Mouse (Mus musculus) testis, postnatal 10 days (tissue): ENCODE measurements around the gene Six4.
"Not testable (repeated sequence)": the region's sequence is repeated elsewhere in the genome, so short reads cannot be mapped to it uniquely, and the experiment has no call there.

ENCODE experiments used
- DNase-seq: peaks from one replicate; pipeline ENCODE4 v3.0.0; 2021; ENCODE audit warnings: low spot score

The Six4 gene

GRCm38 (mm10) chr12:73113196-73113595 lies at the start of gene Six4:
Gene Six4 (minus strand): TSS chr12:73113456.
- peak; percentile 53 for DNase-seq

- no peak for DNase-seq
Measured at GRCm38 (mm10) chr12:73162408-73163181, 49.3 kb upstream of the Six4 start.

- no peak for DNase-seq
Measured at GRCm38 (mm10) chr12:73160341-73160740, 47.1 kb upstream of the Six4 start.

- DNase-seq, result no peak
Measured at GRCm38 (mm10) chr12:73154150-73154549, 40.9 kb upstream of the Six4 start.

GRCm38 (mm10) chr12:73151038-73151437 lies 37.8 kb upstream of the Six4 start:
- not testable (repeated sequence) for DNase-seq

GRCm38 (mm10) chr12:73147236-73147635 lies 34.0 kb upstream of the Six4 start:
- DNase-seq, result no peak

GRCm38 (mm10) chr12:73140732-73141131 lies 27.5 kb upstream of the Six4 start:
- no peak for DNase-seq

- DNase-seq, result no peak
Measured at GRCm38 (mm10) chr12:73125250-73125649, 12.0 kb upstream of the Six4 start.

- DNase-seq, result peak; percentile 87
Measured at GRCm38 (mm10) chr12:73123093-73124041, 10.1 kb upstream of the Six4 start, which contains the start of gene Mnat1. Gene Mnat1 (plus strand): TSS chr12:73123717.

GRCm38 (mm10) chr12:73112326-73113087 lies 749 bp downstream of the Six4 start:
- peak; percentile 52 for DNase-seq

GRCm38 (mm10) chr12:73111561-73112325 lies 1.5 kb downstream of the Six4 start:
- peak; percentile 60 for DNase-seq

- DNase-seq, result no peak
Measured at GRCm38 (mm10) chr12:73110431-73111111, 2.7 kb downstream of the Six4 start.

GRCm38 (mm10) chr12:73107821-73108220 lies 5.4 kb downstream of the Six4 start:
- no peak for DNase-seq

- DNase-seq, result no peak
Measured at GRCm38 (mm10) chr12:73103713-73104112, 9.5 kb downstream of the Six4 start.

- no peak for DNase-seq
Measured at GRCm38 (mm10) chr12:73098593-73098992, 14.7 kb downstream of the Six4 start.

GRCm38 (mm10) chr12:73096177-73096576 lies 17.1 kb downstream of the Six4 start:
- not testable (repeated sequence) for DNase-seq

GRCm38 (mm10) chr12:73094605-73095004 lies 18.7 kb downstream of the Six4 start:
- DNase-seq, result no peak

GRCm38 (mm10) chr12:73094189-73094588 lies 19.1 kb downstream of the Six4 start:
- no peak for DNase-seq

- DNase-seq, result no peak
Measured at GRCm38 (mm10) chr12:73090672-73091335, 22.5 kb downstream of the Six4 start.

- DNase-seq, result no peak
Measured at GRCm38 (mm10) chr12:73088911-73089310, 24.3 kb downstream of the Six4 start.
